Mouse (Mus musculus): ENCODE data around the gene Cox19. TPM values are rescaled to one million over a fixed set of nuclear protein-coding genes. Genes with fewer than 3 reads are reported as not detected.

The Cox19 gene
- polyA plus RNA-seq (2014; fragmentation: Illumina TruSeq; extraction: RNeasy Lipid Tissue Mini Kit (QIAGEN cat#74804); ENCODE audit: low read depth, low replicate concordance), result 56.3 TPM

DNA sequence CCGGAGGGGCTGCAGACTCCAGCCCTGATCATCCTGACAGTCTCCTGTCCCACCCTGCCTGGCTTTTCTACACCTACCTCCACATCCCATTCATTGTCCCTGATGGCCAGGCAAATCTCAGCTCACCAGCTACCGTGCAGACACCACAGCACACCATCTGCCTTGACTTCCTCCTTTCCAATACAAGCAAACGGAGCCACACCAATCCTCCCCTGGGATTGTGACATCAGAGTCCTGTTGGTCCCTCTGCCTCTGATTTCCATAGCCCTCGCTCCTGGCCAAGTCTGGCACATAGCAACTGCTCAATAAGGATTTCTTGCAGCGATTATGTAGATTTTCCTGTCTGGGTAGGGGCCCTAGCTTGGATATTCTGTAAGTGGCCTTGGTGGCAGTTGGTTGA lies at the start of gene Cox19:
TSS of gene Cox19 (minus strand) at position 285 of the 400 bp plus-strand sequence.

GRCm38 (mm10) chr5:139377468-139378270 lies 26.5 kb upstream of the Cox19 start, which contains the start of gene Gpr146:
Gpr146 (plus strand) TSS chr5:139377697.

GRCm38 (mm10) chr5:139352317-139352716 lies 1.1 kb upstream of the Cox19 start, which contains the start of gene Cyp2w1:
Cyp2w1 (plus strand) TSS chr5:139352617.

GRCm38 (mm10) chr5:139325395-139325966 lies 25.7 kb downstream of the Cox19 start, which contains the start of gene Adap1:
Adap1 (minus strand) TSS chr5:139325622.

Other genes with a start within 250 kb of the Cox19 start
- 1.9 TPM for gene Prkar1b, start 201.4 kb downstream of the Cox19 start, polyA plus RNA-seq (2014; fragmentation: Illumina TruSeq; extraction: RNeasy Lipid Tissue Mini Kit (QIAGEN cat#74804); ENCODE audit: low read depth, low replicate concordance)
- gene Dnaaf5, start 201.2 kb downstream of the Cox19 start, polyA plus RNA-seq (2014; fragmentation: Illumina TruSeq; extraction: RNeasy Lipid Tissue Mini Kit (QIAGEN cat#74804); ENCODE audit: low read depth, low replicate concordance), result 8.7 TPM
- 44.4 TPM for gene Sun1, start 150.8 kb downstream of the Cox19 start, polyA plus RNA-seq (2014; fragmentation: Illumina TruSeq; extraction: RNeasy Lipid Tissue Mini Kit (QIAGEN cat#74804); ENCODE audit: low read depth, low replicate concordance)
- gene Get4, start 99.1 kb downstream of the Cox19 start, polyA plus RNA-seq (2014; fragmentation: Illumina TruSeq; extraction: RNeasy Lipid Tissue Mini Kit (QIAGEN cat#74804); ENCODE audit: low read depth, low replicate concordance), result 49.9 TPM
- 2.5 TPM for gene Adap1, start 25.8 kb downstream of the Cox19 start, polyA plus RNA-seq (2014; fragmentation: Illumina TruSeq; extraction: RNeasy Lipid Tissue Mini Kit (QIAGEN cat#74804); ENCODE audit: low read depth, low replicate concordance)
- not detected for gene Cyp2w1, start 1.2 kb upstream of the Cox19 start, polyA plus RNA-seq (2014; fragmentation: Illumina TruSeq; extraction: RNeasy Lipid Tissue Mini Kit (QIAGEN cat#74804); ENCODE audit: low read depth, low replicate concordance)
- 52.5 TPM for gene Gpr146, start 26.3 kb upstream of the Cox19 start, polyA plus RNA-seq (2014; fragmentation: Illumina TruSeq; extraction: RNeasy Lipid Tissue Mini Kit (QIAGEN cat#74804); ENCODE audit: low read depth, low replicate concordance)
- gene C130050O18Rik, start 53.9 kb upstream of the Cox19 start, polyA plus RNA-seq (2014; fragmentation: Illumina TruSeq; extraction: RNeasy Lipid Tissue Mini Kit (QIAGEN cat#74804); ENCODE audit: low read depth, low replicate concordance), result 0.81 TPM
- gene Gper1, start 71.7 kb upstream of the Cox19 start, polyA plus RNA-seq (2014; fragmentation: Illumina TruSeq; extraction: RNeasy Lipid Tissue Mini Kit (QIAGEN cat#74804); ENCODE audit: low read depth, low replicate concordance), result 1.1 TPM
- gene 3110082I17Rik, start 109.1 kb upstream of the Cox19 start, polyA plus RNA-seq (2014; fragmentation: Illumina TruSeq; extraction: RNeasy Lipid Tissue Mini Kit (QIAGEN cat#74804); ENCODE audit: low read depth, low replicate concordance), result 4.2 TPM
- 13.4 TPM for gene Zfand2a, start 133.1 kb upstream of the Cox19 start, polyA plus RNA-seq (2014; fragmentation: Illumina TruSeq; extraction: RNeasy Lipid Tissue Mini Kit (QIAGEN cat#74804); ENCODE audit: low read depth, low replicate concordance)
- not detected for gene Uncx, start 192.1 kb upstream of the Cox19 start, polyA plus RNA-seq (2014; fragmentation: Illumina TruSeq; extraction: RNeasy Lipid Tissue Mini Kit (QIAGEN cat#74804); ENCODE audit: low read depth, low replicate concordance)